Mouse (Mus musculus) liver, adult 2 months (tissue): ENCODE measurements around the gene Gm45021. TPM values are rescaled to one million over a fixed set of nuclear protein-coding genes. Genes with fewer than 3 reads are reported as not detected.

Experiments
- DNase-seq: peaks from one replicate; pipeline ENCODE4 v3.0.0-alpha.2; 2011; ENCODE audit warnings: low read depth, low spot score; ENCODE audit errors: extremely low read depth
- H3K27ac ChIP-seq: fragments of 200-500 bp; replicated peaks from 2 replicates; pipeline ENCODE4 v1.5.1; 2012; ENCODE audit warnings: low read depth, mild to moderate bottlenecking, control low read depth, inconsistent platforms, low read length; ENCODE audit not compliant: insufficient read depth
- H3K27me3 ChIP-seq: fragments of 200-500 bp; 2 replicates; pipeline ENCODE4 v1.6.1; 2012; ENCODE audit warnings: mild to moderate bottlenecking, moderate library complexity, low read length, inconsistent platforms; ENCODE audit not compliant: control insufficient read depth, insufficient read depth
- H3K36me3 ChIP-seq: fragments of 200-500 bp; 2 replicates; pipeline ENCODE4 v1.6.1; 2012; ENCODE audit warnings: low read length, inconsistent platforms; ENCODE audit not compliant: control insufficient read depth, insufficient read depth
- H3K4me1 ChIP-seq: fragments of 200-500 bp; 2 replicates; pipeline ENCODE4 v1.6.1; 2011; ENCODE audit warnings: low read length; ENCODE audit not compliant: control insufficient read depth, insufficient read depth
- H3K4me3 ChIP-seq: fragments of 200-500 bp; 2 replicates; pipeline ENCODE4 v1.5.1; 2011; ENCODE audit warnings: low read depth, mild to moderate bottlenecking, control low read depth, low read length, moderate library complexity; ENCODE audit not compliant: insufficient read depth
- H3K79me2 ChIP-seq: fragments of 200-500 bp; 2 replicates; pipeline ENCODE4 v1.6.1; 2012; ENCODE audit warnings: inconsistent platforms, mild to moderate bottlenecking, low read length, moderate library complexity; ENCODE audit not compliant: control insufficient read depth, insufficient read depth
- H3K9ac ChIP-seq: fragments of 200-500 bp; 2 replicates; pipeline ENCODE4 v1.6.1; 2012; ENCODE audit warnings: low read depth, mild to moderate bottlenecking, control low read depth, inconsistent platforms, low read length
- CTCF ChIP-seq: fragments of 200-500 bp; IDR thresholded peaks from 2 replicates; pipeline ENCODE4 v1.5.1; 2011; ENCODE audit warnings: low read depth, low read length, control low read depth
- POLR2A ChIP-seq: fragments of 200-500 bp; IDR thresholded peaks from 2 replicates; pipeline ENCODE4 v1.6.1; 2011; ENCODE audit warnings: low read length, control low read depth; ENCODE audit not compliant: insufficient read depth; ENCODE audit errors: extremely low read depth
- WGBS: fragments of 180-500 bp; shearing (Covaris S2); methylation state at CpG from one replicate; pipeline ENCODE4 v1.1.7; 2018; 5-methylcytosine and 5-hydroxymethylcytosine counted together
- polyA plus RNA-seq: library from polyadenylated mRNA; depleted of rRNA; stranded (reverse); fragments of >200 nt; gene quantifications from 2 replicates; pipeline ENCODE4 v1.2.3, GENCODE M21; 2012; rRNA removed
- total RNA-seq: library from RNA; depleted of rRNA; stranded (reverse); fragments of >200 nt; gene quantifications from 2 replicates; pipeline ENCODE4 v1.2.3, GENCODE M21; 2014; rRNA removed

The Gm45021 gene
- total and polyA plus RNA-seq, 2 experiments: not detected

GRCm38 (mm10) chr6:48658721-48659120 lies 69.3 kb downstream of the Gm45021 start:
- Histone ChIP-seq H3K36me3 (no peaks in the 10 kb centered on the region), H3K27me3 (no peaks in the 10 kb centered on the region), H3K4me1 (no peaks in the 10 kb centered on the region), H3K27ac (no peak overlapping the region), H3K79me2 (no peaks in the 10 kb centered on the region), H3K4me3 (no peak overlapping the region), H3K9ac (no peak overlapping the region)
- TF ChIP-seq CTCF: no peak
- no peak for TF ChIP-seq POLR2A
- DNase-seq: no peak
- WGBS: 85% methylated on average over 5 of the region's 5 CpGs

Other genes with a start within 250 kb of the Gm45021 start
- gene Krba1, start 194.0 kb upstream of the Gm45021 start, total RNA-seq: 5.2 and 6.1 TPM in 2 replicates
- 6.6 and 9.2 TPM in 2 replicates for gene Krba1, start 194.0 kb upstream of the Gm45021 start, polyA plus RNA-seq
- 13.9 and 15.9 TPM in 2 replicates for gene Zfp467, start 143.8 kb upstream of the Gm45021 start, total RNA-seq
- 23.0 and 25.7 TPM in 2 replicates for gene Zfp467, start 143.8 kb upstream of the Gm45021 start, polyA plus RNA-seq
- gene Sspo, start 141.4 kb upstream of the Gm45021 start, total RNA-seq: 0.47 and 0.83 TPM in 2 replicates
- 1.5 and 2.0 TPM in 2 replicates for gene Sspo, start 141.4 kb upstream of the Gm45021 start, polyA plus RNA-seq
- gene Atp6v0e2, start 52.0 kb upstream of the Gm45021 start, total RNA-seq: 0.37 and 0.47 TPM in 2 replicates
- 0.96 and 1.7 TPM in 2 replicates for gene Atp6v0e2, start 52.0 kb upstream of the Gm45021 start, polyA plus RNA-seq
- 3.2 and 3.3 TPM in 2 replicates for gene Lrrc61, start 34.8 kb upstream of the Gm45021 start, total RNA-seq
- gene Lrrc61, start 34.8 kb upstream of the Gm45021 start, polyA plus RNA-seq: 8.5 and 10.1 TPM in 2 replicates
- 1,102 and 1,282 TPM in 2 replicates for gene Rarres2, start 16.8 kb upstream of the Gm45021 start, total RNA-seq
- gene Rarres2, start 16.8 kb upstream of the Gm45021 start, polyA plus RNA-seq: 1,074 and 1,160 TPM in 2 replicates
- gene Repin1, start 4.3 kb downstream of the Gm45021 start, total RNA-seq: 31.1 and 47.2 TPM in 2 replicates
- 73.6 and 74.7 TPM in 2 replicates for gene Repin1, start 4.3 kb downstream of the Gm45021 start, polyA plus RNA-seq
- gene Gm44965, start 4.3 kb downstream of the Gm45021 start, total RNA-seq: not detected in 2 replicates
- gene Gm44965, start 4.3 kb downstream of the Gm45021 start, polyA plus RNA-seq: not detected in 2 replicates
- 0.83 and 1.5 TPM in 2 replicates for gene Zfp775, start 12.5 kb downstream of the Gm45021 start, total RNA-seq
- 2.0 and 2.4 TPM in 2 replicates for gene Zfp775, start 12.5 kb downstream of the Gm45021 start, polyA plus RNA-seq
- under 0.01 TPM in 2 replicates for gene AI854703, start 37.2 kb downstream of the Gm45021 start, total RNA-seq
- 0.06 and 0.10 TPM in 2 replicates for gene AI854703, start 37.2 kb downstream of the Gm45021 start, polyA plus RNA-seq
- gene Gimap8, start 57.6 kb downstream of the Gm45021 start, total RNA-seq: 6.1 and 6.4 TPM in 2 replicates
- gene Gimap8, start 57.6 kb downstream of the Gm45021 start, polyA plus RNA-seq: 1.0 and 1.4 TPM in 2 replicates
- 11.6 and 12.2 TPM in 2 replicates for gene Gimap9, start 86.5 kb downstream of the Gm45021 start, total RNA-seq
- gene Gimap9, start 86.5 kb downstream of the Gm45021 start, polyA plus RNA-seq: 4.2 and 6.3 TPM in 2 replicates
- gene Gimap4, start 94.9 kb downstream of the Gm45021 start, total RNA-seq: 11.9 and 15.1 TPM in 2 replicates
- gene Gimap4, start 94.9 kb downstream of the Gm45021 start, polyA plus RNA-seq: 3.9 and 5.5 TPM in 2 replicates
- 13.9 and 19.1 TPM in 2 replicates for gene Gimap6, start 118.6 kb downstream of the Gm45021 start, total RNA-seq
- gene Gimap6, start 118.6 kb downstream of the Gm45021 start, polyA plus RNA-seq: 2.6 and 2.8 TPM in 2 replicates
- gene Gm28053, start 129.0 kb downstream of the Gm45021 start, total RNA-seq: not detected in 2 replicates
- gene Gm28053, start 129.0 kb downstream of the Gm45021 start, polyA plus RNA-seq: not detected in 2 replicates
- gene Gimap7, start 129.0 kb downstream of the Gm45021 start, total RNA-seq: 0.37 and 0.47 TPM in 2 replicates
- gene Gimap7, start 129.0 kb downstream of the Gm45021 start, polyA plus RNA-seq: 0.19 and 0.35 TPM in 2 replicates
- gene Gimap1, start 149.4 kb downstream of the Gm45021 start, total RNA-seq: 4.1 and 5.0 TPM in 2 replicates
- 2.5 TPM in 2 replicates for gene Gimap1, start 149.4 kb downstream of the Gm45021 start, polyA plus RNA-seq
- 1.2 and 3.3 TPM in 2 replicates for gene Gimap5, start 156.6 kb downstream of the Gm45021 start, total RNA-seq
- 2.8 and 3.3 TPM in 2 replicates for gene Gimap5, start 156.6 kb downstream of the Gm45021 start, polyA plus RNA-seq
- gene Gimap3, start 181.2 kb downstream of the Gm45021 start, total RNA-seq: 1.7 and 1.9 TPM in 2 replicates
- 1.5 and 3.1 TPM in 2 replicates for gene Gimap3, start 181.2 kb downstream of the Gm45021 start, polyA plus RNA-seq